Mouse (Mus musculus) layer of hippocampus, adult 8-10 months (tissue): Measurements from ENCODE around the gene Shisal2a. TPM values are rescaled to one million over a fixed set of nuclear protein-coding genes. Genes with fewer than 3 reads are reported as not detected.
"Not testable (repeated sequence)": the region's sequence is repeated elsewhere in the genome, so short reads cannot be mapped to it uniquely, and the experiment has no call there.

Experiments used
- DNase-seq, 2 experiments: peaks; one replicate each; pipeline ENCODE4 v3.0.0; 2022; ENCODE audit warnings: low spot score in 2 of 2
- total RNA-seq, 4 experiments: library from RNA; stranded (reverse); gene quantifications; 2 replicates each; pipeline ENCODE4 v1.2.4; 2022

Gene Shisal2a
- total RNA-seq, 4 experiments from 2014 or later: not detected

GRCm38 (mm10) chr4:108379476-108379875 is 3.7 kb downstream of the Shisal2a start:
- DNase-seq: no peak

- DNase-seq: no peak
These were observed 11.0 kb downstream of the Shisal2a start for GRCm38 (mm10) chr4:108372166-108372565.

GRCm38 (mm10) chr4:108371421-108371820 is 11.7 kb downstream of the Shisal2a start:
- DNase-seq: no peak

GRCm38 (mm10) chr4:108370409-108370808 is 12.7 kb downstream of the Shisal2a start:
- no peak for DNase-seq

- no peak for DNase-seq
These were observed 13.9 kb downstream of the Shisal2a start for GRCm38 (mm10) chr4:108369254-108369653.

- no peak for DNase-seq
These were observed 19.1 kb downstream of the Shisal2a start for GRCm38 (mm10) chr4:108364111-108364476.

- DNase-seq: no peak
These were observed 19.6 kb downstream of the Shisal2a start for GRCm38 (mm10) chr4:108363355-108364110.

- DNase-seq: no peak
These were observed 20.6 kb downstream of the Shisal2a start for GRCm38 (mm10) chr4:108362321-108363261.

- peak in 1 of 2 experiments; percentile 38 for DNase-seq
These were observed 22.8 kb downstream of the Shisal2a start for GRCm38 (mm10) chr4:108360136-108361055.

GRCm38 (mm10) chr4:108358498-108358897 is 24.7 kb downstream of the Shisal2a start:
- no peak for DNase-seq

GRCm38 (mm10) chr4:108357458-108357857 is 25.7 kb downstream of the Shisal2a start:
- DNase-seq: no peak

GRCm38 (mm10) chr4:108353591-108353990 is 29.6 kb downstream of the Shisal2a start:
- not testable (repeated sequence) for DNase-seq

GRCm38 (mm10) chr4:108350819-108351218 is 32.3 kb downstream of the Shisal2a start:
- no peak for DNase-seq

GRCm38 (mm10) chr4:108349836-108350547 is 33.2 kb downstream of the Shisal2a start:
- DNase-seq: no peak

- DNase-seq: no peak
These were observed 34.1 kb downstream of the Shisal2a start for GRCm38 (mm10) chr4:108349064-108349463.

GRCm38 (mm10) chr4:108348256-108348875 is 34.8 kb downstream of the Shisal2a start:
- no peak for DNase-seq

GRCm38 (mm10) chr4:108347111-108347510 is 36.0 kb downstream of the Shisal2a start:
- DNase-seq: no peak

GRCm38 (mm10) chr4:108345826-108346225 is 37.3 kb downstream of the Shisal2a start:
- DNase-seq: no peak

- no peak for DNase-seq
These were observed 38.5 kb downstream of the Shisal2a start for GRCm38 (mm10) chr4:108344631-108345083.

GRCm38 (mm10) chr4:108339277-108339690 is 43.9 kb downstream of the Shisal2a start:
- peak; percentile 49 to 58 for DNase-seq
